Mouse (Mus musculus): ENCODE data around the gene Dab1. TPM values are rescaled to one million over a fixed set of nuclear protein-coding genes. Genes with fewer than 3 reads are reported as not detected.

Gene Dab1
- total RNA-seq, 2 experiments from 2014 or later: 0.74 to 2.3 TPM

GRCm38 (mm10) chr4:104563512-104563911 is 944.4 kb downstream of the Dab1 start:
- no peak for DNase-seq (ENCODE audit: low spot score in 2 of 2)

GRCm38 (mm10) chr4:104570523-104570922 is 951.4 kb downstream of the Dab1 start:
- DNase-seq (ENCODE audit: low spot score in 2 of 2): no peak

- DNase-seq (ENCODE audit: low spot score in 2 of 2): no peak
These were observed 953.3 kb downstream of the Dab1 start for GRCm38 (mm10) chr4:104572440-104572839.

- DNase-seq (ENCODE audit: low spot score in 2 of 2): no peak
These were observed 954.3 kb downstream of the Dab1 start for GRCm38 (mm10) chr4:104573419-104573818.

- DNase-seq (ENCODE audit: low spot score in 2 of 2): no peak
These were observed 959.2 kb downstream of the Dab1 start for GRCm38 (mm10) chr4:104578370-104578769.

- no peak for DNase-seq (ENCODE audit: low spot score in 2 of 2)
These were observed 960.9 kb downstream of the Dab1 start for GRCm38 (mm10) chr4:104579946-104580544.

- DNase-seq (ENCODE audit: low spot score in 2 of 2): no peak
These were observed 963.6 kb downstream of the Dab1 start for GRCm38 (mm10) chr4:104582726-104583125.

GRCm38 (mm10) chr4:104587826-104588225 is 968.7 kb downstream of the Dab1 start:
- no peak for DNase-seq (ENCODE audit: low spot score in 2 of 2)

GRCm38 (mm10) chr4:104596936-104597335 is 977.8 kb downstream of the Dab1 start:
- DNase-seq (ENCODE audit: low spot score in 2 of 2): no peak

GRCm38 (mm10) chr4:104597490-104598465 is 978.6 kb downstream of the Dab1 start:
- DNase-seq (ENCODE audit: low spot score in 2 of 2): no peak

- DNase-seq (ENCODE audit: low spot score in 2 of 2): no peak
These were observed 983.6 kb downstream of the Dab1 start for GRCm38 (mm10) chr4:104602804-104603203.

GRCm38 (mm10) chr4:104604298-104604697 is 985.1 kb downstream of the Dab1 start:
- no peak for DNase-seq (ENCODE audit: low spot score in 2 of 2)

GRCm38 (mm10) chr4:104606881-104607280 is 987.7 kb downstream of the Dab1 start:
- DNase-seq (ENCODE audit: low spot score in 2 of 2): no peak

GRCm38 (mm10) chr4:104607636-104608035 is 988.5 kb downstream of the Dab1 start:
- DNase-seq (ENCODE audit: low spot score in 2 of 2): no peak

GRCm38 (mm10) chr4:104619452-104619851 is 1000.3 kb downstream of the Dab1 start:
- no peak for DNase-seq (ENCODE audit: low spot score in 2 of 2)

- no peak for DNase-seq (ENCODE audit: low spot score in 2 of 2)
These were observed 1006.2 kb downstream of the Dab1 start for GRCm38 (mm10) chr4:104625316-104625715.

GRCm38 (mm10) chr4:104628708-104629107 is 1009.5 kb downstream of the Dab1 start:
- DNase-seq (ENCODE audit: low spot score in 2 of 2): no peak

GRCm38 (mm10) chr4:104637016-104637415 is 1017.9 kb downstream of the Dab1 start:
- no peak for DNase-seq (ENCODE audit: low spot score in 2 of 2)

GRCm38 (mm10) chr4:104640617-104641016 is 1021.5 kb downstream of the Dab1 start:
- no peak for DNase-seq (ENCODE audit: low spot score in 2 of 2)

- no peak for DNase-seq (ENCODE audit: low spot score in 2 of 2)
These were observed 1023.8 kb downstream of the Dab1 start for GRCm38 (mm10) chr4:104642761-104643469.

- no peak for DNase-seq (ENCODE audit: low spot score in 2 of 2)
These were observed 1024.6 kb downstream of the Dab1 start for GRCm38 (mm10) chr4:104643534-104644356.
